Mouse (Mus musculus) limb, embryonic 14.5 days (tissue): ENCODE data around the gene Esyt2. TPM values are rescaled to one million over a fixed set of nuclear protein-coding genes. Genes with fewer than 3 reads are reported as not detected.
A peak's percentile ranks its signal among the peaks of the same experiment; 100 is the strongest.

Experiments used
- ATAC-seq: fragments of 200-750 bp; cut with Nextera tagmentation; 2 replicates; pipeline ENCODE4 v1.8.0; 2017; ENCODE audit warnings: low read depth, moderate number of reproducible peaks, moderate TSS enrichment; ENCODE audit not compliant: low FRiP score
- DNase-seq: peaks from one replicate; pipeline ENCODE4 v3.0.0-alpha.2; 2015; ENCODE audit warnings: low spot score
- H3K27ac ChIP-seq: fragments of 300-500 bp; sonication (generic); replicated peaks from 2 replicates; pipeline ENCODE4 v1.5.1; 2014; ENCODE audit warnings: low read depth, mild to moderate bottlenecking, low read length, moderate library complexity, mixed read lengths
- H3K27me3 ChIP-seq: fragments of 300-500 bp; sonication (generic); 2 replicates; pipeline ENCODE4 v1.6.1; 2014; ENCODE audit warnings: low read length, mixed read lengths; ENCODE audit not compliant: control insufficient read depth, insufficient read depth
- H3K36me3 ChIP-seq: fragments of 300-500 bp; sonication (generic); 2 replicates; pipeline ENCODE4 v1.6.1; 2014; ENCODE audit warnings: mild to moderate bottlenecking, low read length, moderate library complexity, mixed read lengths; ENCODE audit not compliant: control insufficient read depth, insufficient read depth
- H3K4me1 ChIP-seq: fragments of 300-500 bp; sonication (generic); 2 replicates; pipeline ENCODE4 v1.6.1; 2014; ENCODE audit warnings: antibody characterized with exemption, low read length, mixed read lengths; ENCODE audit not compliant: control insufficient read depth, insufficient read depth
- H3K4me2 ChIP-seq: fragments of 300-500 bp; sonication (generic); replicated peaks from 2 replicates; pipeline ENCODE4 v1.6.1; 2014; ENCODE audit warnings: low read depth, mild to moderate bottlenecking, low read length, moderate library complexity; ENCODE audit not compliant: severe bottlenecking
- H3K4me3 ChIP-seq: fragments of 300-500 bp; sonication (generic); replicated peaks from 2 replicates; pipeline ENCODE4 v1.5.1; 2014; ENCODE audit warnings: low read length
- H3K9ac ChIP-seq: fragments of 300-500 bp; sonication (generic); 2 replicates; pipeline ENCODE4 v1.6.1; 2014; ENCODE audit warnings: mild to moderate bottlenecking, low read depth, low read length, moderate library complexity; ENCODE audit not compliant: severe bottlenecking
- H3K9me3 ChIP-seq: fragments of 300-500 bp; sonication (generic); 2 replicates; pipeline ENCODE4 v1.6.1; 2016; ENCODE audit warnings: low read length; ENCODE audit not compliant: control insufficient read depth
- POLR2A ChIP-seq: fragments of 200-500 bp; IDR thresholded peaks from 2 replicates; pipeline ENCODE4 v1.8.0; 2012; ENCODE audit warnings: inconsistent platforms, mild to moderate bottlenecking, moderate library complexity, borderline replicate concordance; ENCODE audit not compliant: insufficient read depth, insufficient read length; ENCODE audit errors: extremely low read depth
- WGBS: fragments of 180-500 bp; shearing (Covaris S2); extraction: QIAGEN DNeasy Blood & Tissue Kit; methylation state at CpG from one replicate; pipeline ENCODE4 v1.1.7; 2014; 5-methylcytosine and 5-hydroxymethylcytosine counted together
- polyA plus RNA-seq, 2 experiments: library from polyadenylated mRNA; depleted of rRNA in 1 of 2; stranded (reverse) in 1 of 2; unstranded in 1 of 2; fragments of >200 nt; fragmentation: Nextera tagmentation in 1 of 2; extraction: Ambion mirVana in 1 of 2; gene quantifications; 2 replicates each; pipeline versions ENCODE4 v1.2.1 to v1.2.3; 2012 to 2014

Gene Esyt2
- polyA plus RNA-seq, 2 experiments = 15.9 to 29.7 TPM

DNA sequence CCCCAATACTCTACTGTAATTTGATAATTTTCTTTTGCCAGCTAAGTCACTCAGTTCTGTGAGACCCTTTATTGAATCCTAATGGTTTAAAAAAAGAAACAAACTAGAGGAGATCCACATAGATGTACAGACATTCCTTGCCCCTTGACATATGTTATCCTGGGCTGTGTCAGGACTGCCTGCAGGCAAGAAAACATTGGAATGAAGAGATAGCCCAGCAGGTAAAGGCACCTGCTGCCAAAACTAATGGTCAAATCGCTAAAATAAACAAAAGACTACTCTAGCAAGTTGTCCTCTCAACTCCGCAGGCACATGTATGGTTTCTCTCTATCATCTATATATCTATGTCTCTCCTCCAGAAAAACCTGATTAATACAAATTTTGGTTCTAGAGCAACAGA, 102.1 kb downstream of the Esyt2 start:
- TF ChIP-seq POLR2A = no peak
- Histone ChIP-seq H3K27ac (no peak overlapping the region), H3K4me2 (no peak overlapping the region), H3K9me3 (no peaks in the 10 kb centered on the region), H3K4me3 (no peak overlapping the region), H3K27me3 (no peaks in the 10 kb centered on the region), H3K9ac (no peak overlapping the region), H3K4me1 (no peaks in the 10 kb centered on the region), H3K36me3 (peaks cover 3% of the 10 kb centered on the region; the same call in 1 of the 2 replicates)
- no peak for DNase-seq
- WGBS = 88% methylated on average over 2 of the region's 2 CpGs
- no peak for ATAC-seq

DNA sequence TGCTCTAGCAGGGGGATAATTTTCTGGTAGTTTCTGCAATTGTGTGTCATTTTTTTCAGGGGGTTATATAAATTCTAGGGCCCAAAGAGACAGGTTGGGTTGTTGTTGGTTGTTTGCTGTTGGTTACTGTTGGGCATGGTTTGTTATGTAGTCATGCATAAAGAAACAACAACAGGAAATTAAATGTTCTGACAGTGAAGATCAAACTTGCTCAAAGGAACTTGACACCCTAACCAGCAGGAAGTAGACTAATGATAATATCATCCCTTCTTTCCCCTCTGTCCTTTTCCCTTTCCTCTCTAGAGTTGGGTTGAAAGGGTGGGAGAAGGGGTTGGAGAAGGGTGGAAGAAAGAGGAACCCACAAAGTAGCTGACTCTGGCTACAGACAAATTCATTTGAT, 103.0 kb downstream of the Esyt2 start:
- no peak for ATAC-seq
- H3K4me2 ChIP-seq = no peak overlapping the region
- H3K9ac ChIP-seq = no peak overlapping the region
- H3K9me3 ChIP-seq = no peaks in the 10 kb centered on the region
- no peak overlapping the region for H3K4me3 ChIP-seq
- no peaks in the 10 kb centered on the region for H3K27me3 ChIP-seq
- H3K27ac ChIP-seq = no peak overlapping the region
- no peak for DNase-seq
- TF ChIP-seq POLR2A = no peak
- no peaks in the 10 kb centered on the region for H3K4me1 ChIP-seq
- peaks cover 3% of the 10 kb centered on the region; the same call in 1 of the 2 replicates for H3K36me3 ChIP-seq

DNA sequence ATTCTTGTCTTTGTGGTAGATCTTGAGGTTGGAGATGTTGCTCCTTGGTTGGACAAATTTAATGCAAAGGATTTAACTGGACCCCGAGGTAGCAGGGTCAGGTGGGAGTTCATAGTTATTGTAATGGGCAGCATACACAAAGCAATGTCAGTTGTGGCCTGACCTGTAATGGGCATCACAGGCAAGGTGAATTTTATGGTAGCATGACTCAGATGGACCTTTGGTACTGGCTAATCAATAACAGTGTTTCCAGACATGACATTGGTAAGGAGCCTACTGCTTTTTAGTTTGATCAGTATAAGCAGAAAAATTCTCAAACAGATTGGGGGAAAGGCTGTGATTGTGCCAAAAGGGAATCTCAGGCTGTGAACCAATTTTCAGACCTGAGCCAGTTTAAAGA, 105.8 kb downstream of the Esyt2 start:
- TF ChIP-seq POLR2A = no peak
- Histone ChIP-seq H3K27ac (no peak overlapping the region), H3K27me3 (no peaks in the 10 kb centered on the region), H3K4me1 (no peaks in the 10 kb centered on the region), H3K4me3 (no peak overlapping the region), H3K4me2 (no peak overlapping the region), H3K9me3 (no peaks in the 10 kb centered on the region), H3K36me3 (no peaks in the 10 kb centered on the region), H3K9ac (no peak overlapping the region)
- DNase-seq (no peak), ATAC-seq (no peak)
- WGBS = 66% methylated on average over 1 of the region's 1 CpGs

DNA sequence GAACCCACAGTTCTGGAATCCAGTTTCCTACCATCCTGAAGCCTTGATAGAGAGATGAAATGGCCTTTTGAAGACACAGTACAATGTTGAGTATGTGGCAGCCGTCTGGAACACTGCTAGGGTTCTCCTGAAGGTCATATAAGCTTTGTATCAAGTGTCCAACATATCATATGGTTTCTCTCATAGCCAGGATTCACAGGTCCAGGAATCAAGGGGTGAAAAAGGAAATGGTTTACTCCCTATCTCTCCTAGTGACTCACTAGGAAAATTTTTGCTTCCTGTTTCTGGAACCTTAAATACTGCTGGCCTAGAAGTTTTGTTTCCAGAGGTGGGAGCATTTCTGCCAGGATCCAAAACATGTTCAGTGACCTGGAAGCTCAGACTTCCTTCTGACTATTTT, 108.9 kb downstream of the Esyt2 start:
- no peak overlapping the region for H3K4me3 ChIP-seq
- no peak overlapping the region for H3K27ac ChIP-seq
- WGBS = 48% methylated on average over 1 of the region's 1 CpGs
- H3K4me2 ChIP-seq = no peak overlapping the region
- no peak overlapping the region for H3K9ac ChIP-seq
- DNase-seq (no peak), ATAC-seq (no peak)
- TF ChIP-seq POLR2A = no peak
- no peaks in the 10 kb centered on the region for H3K27me3 ChIP-seq
- no peaks in the 10 kb centered on the region for H3K9me3 ChIP-seq
- no peaks in the 10 kb centered on the region for H3K4me1 ChIP-seq
- H3K36me3 ChIP-seq = no peaks in the 10 kb centered on the region

DNA sequence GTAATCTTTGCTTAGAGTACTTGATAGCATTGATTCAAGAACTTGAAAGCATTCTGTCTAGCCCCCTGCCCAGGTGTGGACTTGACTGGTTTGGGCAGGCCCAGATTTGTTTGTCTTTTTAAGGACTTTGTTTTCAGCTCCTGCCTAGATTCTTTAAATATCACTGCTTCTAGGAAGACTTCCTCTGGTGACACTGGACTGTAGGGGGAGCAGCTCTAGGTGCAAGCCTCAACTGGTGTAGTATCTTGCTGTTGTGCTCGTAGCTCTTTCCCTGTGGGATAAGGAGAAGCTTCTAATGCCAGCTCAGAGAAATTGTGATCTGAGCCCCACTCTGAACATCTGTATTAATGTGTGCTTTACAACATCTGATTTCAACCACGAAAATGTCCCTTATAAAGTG, 113.3 kb downstream of the Esyt2 start:
- 64% methylated on average over 2 of the region's 2 CpGs for WGBS
- no peak for ATAC-seq
- Histone ChIP-seq H3K27ac (no peak overlapping the region), H3K4me3 (no peak overlapping the region), H3K9me3 (no peaks in the 10 kb centered on the region), H3K9ac (no peak overlapping the region), H3K4me2 (no peak overlapping the region), H3K27me3 (no peaks in the 10 kb centered on the region), H3K36me3 (no peaks in the 10 kb centered on the region), H3K4me1 (no peaks in the 10 kb centered on the region)
- no peak for DNase-seq
- no peak for TF ChIP-seq POLR2A

DNA sequence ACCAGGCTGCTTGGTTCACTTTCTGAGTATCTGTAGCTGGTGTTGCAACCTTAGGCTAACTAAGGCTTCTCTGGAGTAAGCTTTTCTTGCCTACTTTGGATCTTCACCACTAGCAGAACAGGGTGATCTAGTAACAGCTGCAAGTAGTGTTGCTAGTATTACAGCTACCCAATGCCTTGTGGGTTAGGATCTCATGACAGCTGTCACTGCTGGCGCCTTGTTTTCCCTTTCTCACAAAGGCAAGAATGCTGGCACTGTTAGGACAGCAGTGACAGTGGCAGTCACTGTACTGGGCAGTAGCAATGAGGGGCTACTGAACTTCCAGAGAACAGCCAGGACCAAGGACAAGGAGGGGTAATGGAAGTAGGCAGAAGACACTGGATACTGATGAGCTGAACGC, 114.3 kb downstream of the Esyt2 start:
- Histone ChIP-seq H3K9me3 (no peaks in the 10 kb centered on the region), H3K27me3 (no peaks in the 10 kb centered on the region), H3K4me2 (no peak overlapping the region), H3K9ac (no peak overlapping the region), H3K27ac (no peak overlapping the region), H3K36me3 (no peaks in the 10 kb centered on the region), H3K4me3 (no peak overlapping the region), H3K4me1 (no peaks in the 10 kb centered on the region)
- WGBS = 85% methylated on average over 2 of the region's 2 CpGs
- TF ChIP-seq POLR2A = no peak
- DNase-seq (peak; percentile 4), ATAC-seq (peak; percentile 50)
